Mouse (Mus musculus) lung, adult 2 months (tissue): ENCODE results near the gene Tnrc18.

Source experiments
- CTCF ChIP-seq: fragments of 200-500 bp; IDR thresholded peaks from 2 replicates; pipeline ENCODE4 v1.5.1; 2011; ENCODE audit warnings: mild to moderate bottlenecking, low read length, control low read depth; ENCODE audit not compliant: insufficient read depth
- POLR2A ChIP-seq: fragments of 200-500 bp; IDR thresholded peaks from 2 replicates; pipeline ENCODE4 v1.6.1; 2011; ENCODE audit warnings: low read depth, mild to moderate bottlenecking, control low read depth, low read length, borderline replicate concordance; ENCODE audit errors: extremely low read depth

DNA sequence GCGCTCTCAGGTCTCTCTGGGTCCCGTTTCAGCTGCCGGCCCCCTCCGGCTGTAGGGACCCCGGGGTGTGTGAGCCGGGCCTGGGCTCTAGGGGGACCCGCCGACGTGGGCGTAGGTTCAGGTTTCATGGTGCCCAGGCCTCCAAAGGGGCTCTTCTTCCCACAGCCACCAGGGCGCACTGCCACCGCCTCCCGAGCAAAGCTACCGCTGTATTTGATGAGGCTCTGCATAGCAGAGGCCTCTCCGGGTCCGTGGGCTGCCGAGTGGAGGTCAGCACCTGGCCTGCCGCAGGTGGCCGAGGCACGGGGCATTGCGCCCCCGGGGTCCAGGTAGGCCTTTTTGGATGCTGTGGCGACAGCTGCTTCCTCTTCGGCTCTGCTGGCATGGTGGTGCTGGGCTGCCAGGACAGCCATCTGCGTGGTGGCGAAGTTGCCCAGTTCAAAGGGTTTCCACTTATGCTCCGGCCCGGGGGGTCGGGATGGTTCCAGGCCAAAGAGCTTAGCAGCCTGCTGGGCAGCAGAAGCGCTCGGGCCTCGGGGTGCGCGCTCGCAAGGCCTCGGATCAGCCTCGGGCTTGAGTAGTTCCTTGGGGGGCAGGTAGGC, 30.1 kb downstream of the Tnrc18 start:
- TF ChIP-seq CTCF (no peak), POLR2A (no peak)
